Mouse (Mus musculus) left cerebral cortex, adult 2 months (tissue): ENCODE measurements around the gene Hoxb9. TPM values are rescaled to one million over a fixed set of nuclear protein-coding genes. Genes with fewer than 3 reads are reported as not detected.

ENCODE experiments used
- DNase-seq, 2 experiments: peaks; one replicate each; pipeline ENCODE4 v3.0.0; 2021 to 2022; ENCODE audit warnings: low spot score in 2 of 2, mixed read lengths in 1 of 2; ENCODE audit errors: extremely low spot score in 1 of 2
- H3K27ac ChIP-seq: fragments of 200-600 bp; 2 replicates; pipeline ENCODE4 v1.8.1; 2022
- H3K4me3 ChIP-seq: fragments of 200-600 bp; 2 replicates; pipeline ENCODE4 v1.8.1; 2022
- CTCF ChIP-seq: fragments of 200-600 bp; IDR thresholded peaks from 2 replicates; pipeline ENCODE4 v1.8.1; 2022; ENCODE audit warnings: antibody characterized with exemption, mild to moderate bottlenecking, moderate library complexity
- intact Hi-C: fragments of 180-260 bp; cut with DNase I; formaldehyde crosslinking; loops from one replicate; pipeline ENCODE4 v1.15.1; 2025
- microRNA-seq, 2 experiments: library from miRNA; unstranded; fragments of <30 nt; microRNA quantifications; one replicate each; pipeline ENCODE4 v1.2.0; 2021
- total RNA-seq, 2 experiments: library from RNA; stranded (reverse); gene quantifications; 2 replicates each; pipeline ENCODE4 v1.2.3; 2021

The Hoxb9 gene
- total RNA-seq, 2 experiments from 2014 or later, result not detected

DNA sequence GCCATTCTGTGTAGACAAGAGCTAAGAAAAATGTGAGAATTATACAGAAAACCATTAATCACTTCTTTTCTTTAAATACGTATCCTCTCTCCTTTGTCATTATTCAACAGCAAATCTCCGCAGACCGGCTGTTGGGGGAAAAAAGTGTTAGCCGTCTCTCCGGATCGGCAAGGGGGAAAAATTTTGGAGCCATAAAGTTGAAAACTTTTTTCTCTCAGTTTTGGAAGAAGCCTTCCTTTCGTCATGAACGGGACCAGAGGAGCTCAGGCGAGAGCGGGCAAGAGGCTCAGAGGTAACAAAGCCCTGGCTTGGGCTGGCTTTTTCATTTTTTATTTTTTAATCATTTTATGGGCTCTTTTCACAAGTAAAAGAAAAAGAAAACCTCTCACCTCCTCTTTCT lies 51.9 kb downstream of the Hoxb9 start, which contains the start of gene Hoxb3:
Gene Hoxb3, plus strand, starts transcription at position 173 of the 400 bp plus-strand sequence.
- H3K27ac ChIP-seq, result no peak within 1 kb of the TSS
- intact Hi-C loops, result loop anchor here (5.0 kb wide), 1 partner anchor 121 kb away; no protein-coding TSS in a partner anchor
- TF ChIP-seq CTCF, result no peak
- no peak for DNase-seq
- no peak within 1 kb of the TSS for H3K4me3 ChIP-seq

DNA sequence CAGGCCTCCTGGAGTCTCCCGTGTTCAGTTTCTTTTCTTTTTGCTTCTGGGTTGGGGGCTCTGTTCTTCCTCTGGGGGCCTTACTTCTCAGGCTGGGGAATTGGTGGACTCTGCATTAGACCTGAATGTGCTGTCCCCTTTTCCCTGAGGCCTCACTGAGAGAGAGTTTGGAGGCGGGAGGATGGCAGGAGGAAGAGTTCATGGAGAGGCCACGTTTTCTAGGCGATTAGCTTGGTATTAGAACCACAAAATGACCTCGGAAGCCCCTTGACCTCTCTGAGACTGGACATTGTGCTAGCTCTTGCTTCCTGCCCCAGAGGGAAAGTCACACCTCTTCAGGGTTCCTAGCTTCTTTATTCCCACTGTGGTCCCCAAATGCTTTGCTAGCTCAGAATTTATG lies 52.9 kb downstream of the Hoxb9 start:
- no peak for DNase-seq
- TF ChIP-seq CTCF, result no peak
- intact Hi-C loops, result loop anchor here (5.0 kb wide), 1 partner anchor 122 kb away; no protein-coding TSS in a partner anchor
- Histone ChIP-seq H3K4me3 (no peak overlapping the region), H3K27ac (no peak overlapping the region)

DNA sequence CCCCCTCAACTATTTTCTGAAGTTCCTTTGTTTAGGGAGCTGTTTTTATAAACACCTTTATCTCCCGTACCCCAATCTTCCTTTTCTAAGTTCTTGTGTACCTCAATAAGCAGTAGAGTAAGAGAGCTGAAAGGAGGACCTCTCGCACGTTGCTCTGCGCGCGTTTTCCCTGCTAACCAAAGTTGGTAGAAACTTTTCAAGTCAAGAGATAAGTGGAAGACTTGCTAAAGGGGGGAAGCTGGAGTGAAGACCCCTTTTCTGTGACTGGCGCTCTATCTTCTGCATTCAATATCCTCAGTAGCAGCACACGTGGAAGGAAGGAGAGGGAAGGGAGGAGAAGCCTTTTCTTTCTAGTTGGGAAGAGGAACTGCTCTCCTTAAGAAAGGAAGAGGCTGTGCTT lies 53.7 kb downstream of the Hoxb9 start:
- no peak for DNase-seq
- H3K27ac ChIP-seq, result no peak overlapping the region
- TF ChIP-seq CTCF, result no peak
- no peak overlapping the region for H3K4me3 ChIP-seq
- intact Hi-C loops, result loop anchor here (5.0 kb wide), 2 partner anchors 63 to 123 kb away; no protein-coding TSS in a partner anchor

DNA sequence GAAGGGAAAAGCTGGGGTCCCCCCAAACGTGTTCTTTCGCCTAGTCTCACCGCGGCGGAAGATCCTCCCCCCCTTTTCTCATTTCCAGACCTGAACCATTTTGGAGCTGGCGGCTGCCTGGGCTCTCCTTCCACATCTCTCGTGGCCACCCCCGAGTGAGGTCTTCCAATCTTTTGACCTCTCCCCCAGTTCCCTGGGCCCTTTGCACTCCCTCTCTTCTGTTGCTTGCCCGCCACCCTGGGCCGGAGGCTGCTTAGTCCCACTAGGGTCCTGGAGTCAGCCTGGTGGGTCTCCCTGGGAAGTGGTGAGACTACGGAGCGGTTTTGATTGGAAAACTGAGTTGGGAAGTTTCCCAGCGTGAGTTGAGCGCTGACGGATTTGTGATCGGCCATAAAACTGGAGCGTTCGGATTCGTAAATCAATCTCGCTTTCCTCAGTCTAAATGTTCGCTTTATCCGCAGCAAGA lies 54.5 kb downstream of the Hoxb9 start:
- intact Hi-C loops, result loop anchor here (5.0 kb wide), 1 partner anchor 63 kb away; no protein-coding TSS in a partner anchor
- H3K4me3 ChIP-seq, result no peak overlapping the region
- H3K27ac ChIP-seq, result no peak overlapping the region
- no peak for DNase-seq
- no peak for TF ChIP-seq CTCF

Small RNAs within 50 kb of the gene (microRNA-seq; reads per million reads assigned to microRNA genes)
- gene Mir10a, result 7.3 to 14.8 reads per million in 2 experiments
- 0 reads per million in 2 experiments for gene Mir196a-1

Other genes with a start within 250 kb of the Hoxb9 start
- gene Gip, start 246.9 kb upstream of the Hoxb9 start, total RNA-seq, result not detected
- 100 to 1,000 TPM; 102 to 103 TPM for gene Snf8, start 236.6 kb upstream of the Hoxb9 start, total RNA-seq
- 10 to 100 TPM; 53.5 to 57.9 TPM for gene Ube2z, start 206.1 kb upstream of the Hoxb9 start, total RNA-seq
- 100 to 1,000 TPM; 328 to 333 TPM for gene Atp5g1, start 195.8 kb upstream of the Hoxb9 start, total RNA-seq
- gene Calcoco2, start 159.5 kb upstream of the Hoxb9 start, total RNA-seq, result not detected
- gene Ttll6, start 137.7 kb upstream of the Hoxb9 start, total RNA-seq, result not detected
- gene Hoxb13, start 77.1 kb upstream of the Hoxb9 start, total RNA-seq, result not detected
- gene Hoxb8, start 10.4 kb downstream of the Hoxb9 start, total RNA-seq, result not detected
- gene Hoxb7, start 15.2 kb downstream of the Hoxb9 start, total RNA-seq, result not detected
- not detected for gene Hoxb6, start 21.0 kb downstream of the Hoxb9 start, total RNA-seq
- gene Hoxb5, start 31.9 kb downstream of the Hoxb9 start, total RNA-seq, result not detected
- not detected for gene Hoxb4, start 46.8 kb downstream of the Hoxb9 start, total RNA-seq
- not detected for gene Hoxb3, start 51.9 kb downstream of the Hoxb9 start, total RNA-seq
- gene Hoxb2, start 79.1 kb downstream of the Hoxb9 start, total RNA-seq, result not detected
- gene Hoxb1, start 94.3 kb downstream of the Hoxb9 start, total RNA-seq, result not detected
- gene Skap1, start 193.1 kb downstream of the Hoxb9 start, total RNA-seq, result 1 to 10 TPM; 1.8 to 2.0 TPM